In genomic region chrX:61709302-61710033, GRCm38 (mm10) we compare ENCODE assay signal across 8 mouse cellular contexts. TPM values are rescaled to one million over a fixed set of nuclear protein-coding genes. Genes with fewer than 3 reads are reported as not detected.
A peak's percentile ranks its signal among the peaks of the same experiment; 100 is the strongest.
DNase-seq lines count a peak whose midpoint lies in the region; ATAC-seq and TF ChIP-seq lines count a peak whose summit lies in the region.

Ldoc1 (plus strand) TSS chrX:61709497.

- H3K79me2 ChIP-seq in heart, adult 2 months (replicated peaks; ENCODE audit: control insufficient read depth, insufficient read depth, low read length), result no peaks in the 10 kb centered on the region

- intact Hi-C loops in heart, adult 2 months (cut with DNase I), result no loop called here

- TF ChIP-seq CTCF in heart, adult 2 months (IDR thresholded peaks at IDR 0.05), result no peak

- H3K36me3 ChIP-seq in heart, embryonic 11.5 days (ENCODE audit: control insufficient read depth, insufficient read depth, low read length), result no peaks in the 10 kb centered on the region
- H3K36me3 ChIP-seq in heart, adult 2 months (ENCODE audit: control insufficient read depth, insufficient read depth, low read length), result no peaks in the 10 kb centered on the region
- H3K36me3 ChIP-seq in forebrain, embryonic 13.5 days (ENCODE audit: poor library complexity, severe bottlenecking), result no peaks in the 10 kb centered on the region
- no peaks in the 10 kb centered on the region for H3K36me3 ChIP-seq in midbrain, embryonic 11.5 days (ENCODE audit: control insufficient read depth, insufficient read depth, low read length)

- TF ChIP-seq EP300 in heart, adult 2 months (IDR thresholded peaks at IDR 0.05; ENCODE audit: insufficient read depth, low read depth, low read length), result no peak

- no peak for DNase-seq in heart, adult 2 months
- peak; percentile 62 for DNase-seq in ZHBTc4 (ENCODE audit: low read depth, low spot score)
- DNase-seq in midbrain, embryonic 11.5 days (ENCODE audit: low spot score, missing footprints), result peak; percentile 84
- DNase-seq in thymus, postnatal 36 days, result no peak
- no peak for DNase-seq in spleen, adult 18-20 months
- DNase-seq in right cerebral cortex, postnatal 14 days, result no peak

- H3K27me3 ChIP-seq in heart, embryonic 11.5 days (ENCODE audit: control insufficient read depth, insufficient read depth, low read length), result no peaks in the 10 kb centered on the region
- H3K27me3 ChIP-seq in heart, adult 2 months (ENCODE audit: control insufficient read depth, insufficient read depth, low read length), result no peaks in the 10 kb centered on the region
- no peaks in the 10 kb centered on the region for H3K27me3 ChIP-seq in forebrain, embryonic 13.5 days
- H3K27me3 ChIP-seq in midbrain, embryonic 11.5 days (ENCODE audit: control insufficient read depth, insufficient read depth, low read length), result no peaks in the 10 kb centered on the region

- no peak within 1 kb of the TSS for H3K9ac ChIP-seq in heart, embryonic 11.5 days (ENCODE audit: low read depth, low read length)
- no peak within 1 kb of the TSS for H3K9ac ChIP-seq in heart, adult 2 months (ENCODE audit: low read depth, low read length)
- H3K9ac ChIP-seq in forebrain, embryonic 13.5 days, result no peak within 1 kb of the TSS
- H3K9ac ChIP-seq in midbrain, embryonic 11.5 days (ENCODE audit: low read length), result no peak within 1 kb of the TSS

- H3K4me1 ChIP-seq in heart, embryonic 11.5 days (ENCODE audit: control insufficient read depth, insufficient read depth, low read length), result no peaks in the 10 kb centered on the region
- no peaks in the 10 kb centered on the region for H3K4me1 ChIP-seq in heart, adult 2 months (ENCODE audit: control insufficient read depth, insufficient read depth, low read length)
- no peaks in the 10 kb centered on the region for H3K4me1 ChIP-seq in forebrain, embryonic 13.5 days
- no peaks in the 10 kb centered on the region for H3K4me1 ChIP-seq in midbrain, embryonic 11.5 days (ENCODE audit: control insufficient read depth, insufficient read depth, low read length)

- peak within 1 kb of the TSS; percentile 29 for H3K4me3 ChIP-seq in heart, embryonic 11.5 days (ENCODE audit: low read depth, low read length)
- no peak within 1 kb of the TSS for H3K4me3 ChIP-seq in heart, adult 2 months
- H3K4me3 ChIP-seq in forebrain, embryonic 13.5 days, result peak within 1 kb of the TSS; percentile 37
- peak within 1 kb of the TSS; percentile 28 for H3K4me3 ChIP-seq in midbrain, embryonic 11.5 days (ENCODE audit: low read depth, low read length)

- peak within 1 kb of the TSS; percentile 71 for H3K4me2 ChIP-seq in heart, embryonic 11.5 days
- H3K4me2 ChIP-seq in forebrain, embryonic 13.5 days, result peak within 1 kb of the TSS; percentile 59
- peak within 1 kb of the TSS; percentile 48 for H3K4me2 ChIP-seq in midbrain, embryonic 11.5 days

- H3K9me3 ChIP-seq in heart, embryonic 11.5 days (replicated peaks; ENCODE audit: control insufficient read depth, low read length), result no peaks in the 10 kb centered on the region
- no peaks in the 10 kb centered on the region for H3K9me3 ChIP-seq in forebrain, embryonic 13.5 days (replicated peaks)
- H3K9me3 ChIP-seq in midbrain, embryonic 11.5 days (ENCODE audit: control insufficient read depth, low read length), result no peaks in the 10 kb centered on the region

- WGBS in heart, embryonic 11.5 days (ENCODE audit: insufficient replicate concordance), result 26% methylated on average over 30 of the region's 34 CpGs
- 39% methylated on average over 34 of the region's 34 CpGs for whole genome bisulfite sequencing in heart, adult 2 months
- 48% methylated on average over 34 of the region's 34 CpGs for WGBS in forebrain, embryonic 13.5 days
- WGBS in midbrain, embryonic 11.5 days, result 34% methylated on average over 33 of the region's 34 CpGs

- TF ChIP-seq POLR2A in heart, adult 2 months (IDR thresholded peaks at IDR 0.05; ENCODE audit: insufficient read depth, low read depth, low read length), result no peak

- no peak; the same call in 1 of the 2 replicates for ATAC-seq in heart, embryonic 11.5 days (replicated peaks; ENCODE audit: insufficient number of reproducible peaks, low FRiP score, low TSS enrichment)
- peak; percentile 59 for ATAC-seq in forebrain, embryonic 13.5 days
- peak; percentile 63 for ATAC-seq in midbrain, embryonic 11.5 days (ENCODE audit: low FRiP score)

- H3K27ac ChIP-seq in heart, embryonic 11.5 days (ENCODE audit: low read depth, low read length), result no peak within 1 kb of the TSS
- H3K27ac ChIP-seq in heart, adult 2 months, result no peak within 1 kb of the TSS
- H3K27ac ChIP-seq in forebrain, embryonic 13.5 days, result no peak within 1 kb of the TSS
- H3K27ac ChIP-seq in midbrain, embryonic 11.5 days (ENCODE audit: low read depth, low read length), result no peak within 1 kb of the TSS

RNA-seq across cellular contexts. Expression of gene Ldoc1, which starts in this region (rescaled TPM):
- polyA plus RNA-seq in heart, embryonic 11.5 days (2014; fragmentation: Nextera tagmentation; extraction: Ambion mirVana), result 0.24 and 0.30 TPM in 2 replicates
- total RNA-seq in heart, adult 2 months (2021), result not detected
- polyA plus RNA-seq in heart, adult 2 months (2012; rRNA removed), result 0.18 TPM in 1 of 2 replicates, not detected in the other
- 0.87 and 1.0 TPM in 2 replicates for polyA plus RNA-seq in forebrain, embryonic 13.5 days (2015; fragmentation: Nextera tagmentation; extraction: Ambion mirVana)
- 0.81 and 0.97 TPM in 2 replicates for polyA plus RNA-seq in midbrain, embryonic 11.5 days (2014; fragmentation: Nextera tagmentation; extraction: Ambion mirVana)

Comparison
In these comparisons a context has a peak if more than half of its experiments do, and no peak if none do; other contexts are left out.
1. Peak in DNase-seq, ATAC-seq, H3K4me3 ChIP-seq and H3K4me2 ChIP-seq in midbrain, embryonic 11.5 days; RNA of the gene not detected or under 1 TPM.